Mouse (Mus musculus): Measurements from ENCODE around the gene Plp2. TPM values are rescaled to one million over a fixed set of nuclear protein-coding genes. Genes with fewer than 3 reads are reported as not detected.
"Not testable (repeated sequence)": the region's sequence is repeated elsewhere in the genome, so short reads cannot be mapped to it uniquely, and the experiment has no call there.

Plp2 gene
- polyA plus RNA-seq (2016; fragmentation: Nextera tagmentation; extraction: Ambion mirVana), result 147 and 155 TPM in 2 replicates

- peaks cover 21% of the 10 kb centered on the region for H3K36me3 ChIP-seq
- no peak for DNase-seq (ENCODE audit: low spot score)
- peak within 1 kb of the TSS; percentile 85 for H3K27ac ChIP-seq
- no peaks in the 10 kb centered on the region for H3K9me3 ChIP-seq
- H3K27me3 ChIP-seq (ENCODE audit: insufficient read depth, poor library complexity, severe bottlenecking), result no peaks in the 10 kb centered on the region
- H3K4me3 ChIP-seq, result peak within 1 kb of the TSS; percentile 68
- peaks cover 9% of the 10 kb centered on the region; the same call in 1 of the 2 replicates for H3K4me1 ChIP-seq
- 14% methylated on average over 36 of the region's 36 CpGs for WGBS
Measured at GRCm38 (mm10) chrX:7670921-7671623, at the start of gene Plp2. TSS of gene Plp2 (minus strand) at chrX:7671390.

- H3K4me1 ChIP-seq; H3K27ac ChIP-seq; H3K27me3 ChIP-seq (ENCODE audit: insufficient read depth, poor library complexity, severe bottlenecking); H3K9me3 ChIP-seq; H3K36me3 ChIP-seq; H3K4me3 ChIP-seq; DNase-seq (ENCODE audit: low spot score): not testable (repeated sequence)
- 29% methylated on average over 1 of the region's 1 CpGs for WGBS
Measured at GRCm38 (mm10) chrX:7716058-7716457, 44.9 kb upstream of the Plp2 start.

DNA sequence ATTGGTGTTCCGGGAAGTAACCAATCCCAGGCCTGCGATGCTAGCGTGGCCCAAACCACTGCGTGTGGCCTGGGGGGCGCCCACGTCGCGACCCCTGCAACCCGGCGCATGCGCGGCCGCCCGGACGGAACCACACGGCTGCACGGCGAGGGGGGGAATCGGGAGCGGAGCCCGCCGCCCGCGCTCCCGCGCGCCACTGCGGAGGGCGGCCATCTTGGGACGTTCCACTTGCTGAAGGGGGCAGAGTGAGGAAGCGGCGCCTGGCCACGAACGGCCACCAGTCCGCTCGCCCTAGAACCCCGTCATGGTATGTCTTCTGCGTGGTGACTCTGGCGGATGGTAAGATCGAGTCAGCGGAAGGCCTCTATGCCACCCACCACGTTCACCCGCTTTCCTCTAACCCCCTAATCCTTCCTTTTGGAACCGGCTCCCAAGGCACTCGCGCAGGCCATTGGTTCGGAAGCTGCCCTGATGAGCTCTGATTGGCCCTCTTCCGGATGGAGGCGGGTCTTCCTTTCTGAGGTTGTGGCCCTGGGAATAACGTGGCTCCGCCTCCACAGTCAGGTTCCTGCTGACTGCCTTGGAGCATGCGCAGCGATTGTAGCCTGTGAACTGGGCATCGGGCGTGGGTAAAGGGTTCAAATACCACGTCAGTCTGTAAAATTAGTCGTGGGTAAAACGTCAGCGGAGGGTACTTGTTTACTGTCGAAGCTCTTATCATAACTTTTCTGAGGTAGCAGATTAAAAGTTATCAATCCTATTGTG lies 43.1 kb upstream of the Plp2 start, which contains the start of gene Wdr45:
Gene Wdr45 (plus strand): TSS at position 199 of the 765 bp plus-strand sequence.
- DNase-seq (ENCODE audit: low spot score), result peak; percentile 97
- H3K4me1 ChIP-seq; H3K9me3 ChIP-seq; H3K36me3 ChIP-seq; H3K27me3 ChIP-seq (ENCODE audit: insufficient read depth, poor library complexity, severe bottlenecking): not testable (repeated sequence)
- 9% methylated on average over 33 of the region's 60 CpGs for WGBS
- H3K4me3 ChIP-seq, result peak within 1 kb of the TSS; percentile 50
- peak within 1 kb of the TSS; percentile 62 for H3K27ac ChIP-seq

DNA sequence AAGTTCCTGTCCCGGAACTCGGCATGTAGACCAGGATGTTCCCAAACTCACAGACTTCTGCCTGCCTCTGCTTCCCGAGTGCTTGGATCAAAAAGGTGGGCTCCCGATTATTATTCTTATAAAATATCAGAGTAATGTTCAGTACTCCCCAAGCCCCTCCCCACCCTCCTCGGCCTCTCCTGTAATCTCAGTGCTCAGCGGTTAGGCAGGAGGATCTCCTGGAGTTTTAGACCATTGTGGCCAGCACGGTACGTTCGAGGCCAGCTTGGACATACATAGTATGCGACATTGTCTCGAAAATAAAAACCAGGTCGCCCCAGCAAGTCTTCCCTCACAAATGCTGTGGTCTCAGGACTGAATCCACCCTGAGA lies 42.6 kb upstream of the Plp2 start:
- DNase-seq (ENCODE audit: low spot score); H3K36me3 ChIP-seq; H3K4me1 ChIP-seq; H3K27me3 ChIP-seq (ENCODE audit: insufficient read depth, poor library complexity, severe bottlenecking); H3K9me3 ChIP-seq: not testable (repeated sequence)
- 27% methylated on average over 6 of the region's 12 CpGs for WGBS
- peak overlapping the region; percentile 50 for H3K4me3 ChIP-seq
- 0 out of 2 replicates have a peak overlapping the region, but pooled peaks have one; percentile 36 for H3K27ac ChIP-seq

DNA sequence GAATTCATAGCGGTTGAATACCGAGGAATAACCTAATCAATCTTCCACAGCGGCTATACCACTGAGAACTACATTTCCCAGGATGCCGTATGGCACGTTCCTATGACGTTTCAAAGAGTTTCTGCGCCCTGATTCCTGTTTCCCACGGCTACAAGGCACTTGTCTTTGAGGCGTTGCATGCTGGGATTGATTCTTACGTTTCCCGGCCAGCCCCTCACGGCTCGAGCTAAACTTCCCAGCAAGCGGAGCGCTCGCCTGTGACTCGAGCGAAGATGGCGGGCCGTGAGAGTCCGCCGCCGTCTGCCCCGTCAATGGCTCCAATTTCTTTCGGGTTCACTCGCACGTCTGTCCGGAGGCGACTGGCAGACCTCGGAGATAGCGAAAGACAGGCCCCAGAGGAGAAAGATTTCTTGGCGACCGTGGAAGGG lies 25.8 kb upstream of the Plp2 start, which contains the start of gene Gpkow:
Gene Gpkow (plus strand): TSS at position 178 of the 428 bp plus-strand sequence.
- DNase-seq (ENCODE audit: low spot score), result peak; percentile 94
- Histone ChIP-seq H3K4me3 (peak within 1 kb of the TSS; percentile 67), H3K4me1 (no peaks in the 10 kb centered on the region; the same call in 1 of the 2 replicates), H3K9me3 (no peaks in the 10 kb centered on the region), H3K27ac (peak within 1 kb of the TSS; percentile 78), H3K27me3 (ENCODE audit: insufficient read depth, poor library complexity, severe bottlenecking) (no peaks in the 10 kb centered on the region), H3K36me3 (peaks cover 14% of the 10 kb centered on the region; the same call in 1 of the 2 replicates)
- 11% methylated on average over 33 of the region's 33 CpGs for WGBS

DNA sequence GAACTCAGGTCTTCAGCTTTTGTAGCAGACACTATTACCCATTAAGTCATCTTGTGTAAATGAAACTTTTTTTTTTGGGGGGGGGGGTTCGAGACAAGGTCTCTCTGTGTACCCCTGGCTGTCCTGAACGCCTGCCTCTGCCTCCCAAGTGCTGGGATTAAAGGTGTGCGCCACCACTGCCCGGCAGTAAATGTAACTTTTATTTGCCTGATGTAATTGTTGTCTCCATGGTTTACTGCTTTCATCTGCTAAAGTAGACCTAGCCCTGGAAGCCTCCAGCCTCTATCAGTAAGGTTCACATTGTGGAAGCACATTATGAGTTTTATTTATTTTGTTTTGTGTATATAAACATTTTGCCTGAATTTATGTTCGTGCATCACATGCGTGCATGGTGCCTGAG lies 25.3 kb upstream of the Plp2 start:
- Histone ChIP-seq H3K9me3 (no peaks in the 10 kb centered on the region), H3K4me1 (no peaks in the 10 kb centered on the region; the same call in 1 of the 2 replicates), H3K4me3 (peak overlapping the region; percentile 67), H3K27me3 (ENCODE audit: insufficient read depth, poor library complexity, severe bottlenecking) (no peaks in the 10 kb centered on the region), H3K27ac (no peak overlapping the region), H3K36me3 (peaks cover 14% of the 10 kb centered on the region; the same call in 1 of the 2 replicates)
- WGBS, result 45% methylated on average over 6 of the region's 6 CpGs
- DNase-seq (ENCODE audit: low spot score), result no peak

DNA sequence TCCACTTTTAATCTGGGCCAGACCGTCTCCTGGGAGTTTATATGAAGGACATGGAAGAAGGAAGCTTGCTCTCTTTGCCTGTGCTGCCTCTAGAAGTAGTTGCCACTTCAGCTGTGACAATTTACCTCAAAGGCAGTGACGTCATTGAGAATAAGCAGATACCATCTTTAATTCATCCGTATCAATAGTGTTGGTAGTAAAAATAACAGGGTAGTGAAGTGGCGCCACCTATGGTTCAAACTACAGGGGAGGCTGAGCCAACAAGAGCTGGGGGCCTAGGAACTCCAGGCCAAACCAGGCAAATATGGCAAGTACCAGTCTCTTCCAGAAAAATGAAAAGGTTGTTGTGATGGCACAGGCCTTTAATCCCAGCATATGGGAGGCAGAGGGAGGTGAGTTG lies 21.7 kb upstream of the Plp2 start:
- no peaks in the 10 kb centered on the region for H3K9me3 ChIP-seq
- 35% methylated on average over 4 of the region's 4 CpGs for WGBS

GRCm38 (mm10) chrX:7690486-7690885 lies 19.3 kb upstream of the Plp2 start:
- Histone ChIP-seq H3K4me3 (no peak overlapping the region), H3K4me1 (no peaks in the 10 kb centered on the region), H3K9me3 (no peaks in the 10 kb centered on the region), H3K27me3 (ENCODE audit: insufficient read depth, poor library complexity, severe bottlenecking) (no peaks in the 10 kb centered on the region), H3K27ac (no peak overlapping the region), H3K36me3 (no peaks in the 10 kb centered on the region)
- WGBS, result 53% methylated on average over 3 of the region's 3 CpGs
- DNase-seq (ENCODE audit: low spot score), result no peak

More for the DNA sequence above, 21.7 kb upstream of the Plp2 start:
- Histone ChIP-seq H3K27me3 (ENCODE audit: insufficient read depth, poor library complexity, severe bottlenecking) (no peaks in the 10 kb centered on the region), H3K4me1 (no peaks in the 10 kb centered on the region), H3K4me3 (no peak overlapping the region), H3K27ac (no peak overlapping the region), H3K36me3 (no peaks in the 10 kb centered on the region)
- no peak for DNase-seq (ENCODE audit: low spot score)

DNA sequence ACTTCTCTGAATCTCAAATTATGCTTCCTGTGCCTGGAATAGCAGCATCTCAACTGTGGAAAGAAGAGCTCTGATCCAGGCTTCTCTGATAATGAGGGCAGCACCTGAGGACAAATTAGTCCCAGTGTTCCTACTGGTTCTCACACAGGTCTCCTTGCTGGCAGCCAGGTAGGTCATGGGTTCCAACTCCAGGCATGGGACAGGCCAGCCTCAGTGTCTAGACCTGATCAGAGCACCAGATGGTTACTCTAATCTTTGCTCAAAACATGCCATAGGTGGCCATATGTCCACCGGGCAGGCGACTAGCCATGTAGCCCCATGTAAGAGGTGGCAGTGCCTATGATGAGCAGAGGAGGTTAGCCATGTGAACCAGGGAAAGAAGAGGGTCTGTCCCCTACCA lies 17.1 kb upstream of the Plp2 start:
- Histone ChIP-seq H3K27ac (no peak overlapping the region), H3K4me3 (no peak overlapping the region), H3K36me3 (no peaks in the 10 kb centered on the region), H3K27me3 (ENCODE audit: insufficient read depth, poor library complexity, severe bottlenecking) (no peaks in the 10 kb centered on the region), H3K4me1 (no peaks in the 10 kb centered on the region), H3K9me3 (no peaks in the 10 kb centered on the region)
- DNase-seq (ENCODE audit: low spot score), result no peak
- WGBS, result 91% methylated on average over 2 of the region's 2 CpGs

DNA sequence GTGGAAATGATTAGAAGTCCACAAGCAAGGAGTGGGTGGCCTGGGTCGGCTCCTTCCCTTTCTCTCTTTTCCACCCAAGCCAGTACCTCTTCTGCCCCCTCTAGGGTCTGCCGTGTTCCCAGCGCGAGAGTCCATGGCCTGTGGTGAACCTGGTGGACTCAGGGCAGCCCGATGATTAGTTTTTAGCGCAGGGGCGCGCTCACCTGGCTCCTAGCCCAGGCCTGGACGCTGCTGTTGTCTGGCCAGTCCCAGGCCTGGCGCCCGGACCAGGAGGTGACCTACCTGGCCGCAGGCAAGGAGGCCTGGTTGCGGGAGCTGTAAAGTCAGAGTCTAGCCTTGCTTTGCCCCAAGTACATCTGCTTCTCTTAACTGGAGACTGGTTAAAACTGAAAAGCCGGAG lies 9.7 kb upstream of the Plp2 start, which contains the start of gene Magix:
Gene Magix (minus strand): TSS at position 388 of the 400 bp plus-strand sequence.
- Histone ChIP-seq H3K27ac (no peak within 1 kb of the TSS), H3K27me3 (ENCODE audit: insufficient read depth, poor library complexity, severe bottlenecking) (no peaks in the 10 kb centered on the region), H3K4me1 (no peaks in the 10 kb centered on the region), H3K4me3 (peak within 1 kb of the TSS; percentile 47), H3K9me3 (no peaks in the 10 kb centered on the region), H3K36me3 (no peaks in the 10 kb centered on the region)
- WGBS, result 58% methylated on average over 14 of the region's 14 CpGs
- no peak for DNase-seq (ENCODE audit: low spot score)

GRCm38 (mm10) chrX:7680057-7680412 lies 8.8 kb upstream of the Plp2 start:
- Histone ChIP-seq H3K27me3 (ENCODE audit: insufficient read depth, poor library complexity, severe bottlenecking) (no peaks in the 10 kb centered on the region), H3K36me3 (no peaks in the 10 kb centered on the region), H3K4me3 (peak overlapping the region; percentile 47), H3K9me3 (no peaks in the 10 kb centered on the region), H3K27ac (no peak overlapping the region), H3K4me1 (no peaks in the 10 kb centered on the region)
- 20% methylated on average over 12 of the region's 12 CpGs for WGBS
- no peak for DNase-seq (ENCODE audit: low spot score)

DNA sequence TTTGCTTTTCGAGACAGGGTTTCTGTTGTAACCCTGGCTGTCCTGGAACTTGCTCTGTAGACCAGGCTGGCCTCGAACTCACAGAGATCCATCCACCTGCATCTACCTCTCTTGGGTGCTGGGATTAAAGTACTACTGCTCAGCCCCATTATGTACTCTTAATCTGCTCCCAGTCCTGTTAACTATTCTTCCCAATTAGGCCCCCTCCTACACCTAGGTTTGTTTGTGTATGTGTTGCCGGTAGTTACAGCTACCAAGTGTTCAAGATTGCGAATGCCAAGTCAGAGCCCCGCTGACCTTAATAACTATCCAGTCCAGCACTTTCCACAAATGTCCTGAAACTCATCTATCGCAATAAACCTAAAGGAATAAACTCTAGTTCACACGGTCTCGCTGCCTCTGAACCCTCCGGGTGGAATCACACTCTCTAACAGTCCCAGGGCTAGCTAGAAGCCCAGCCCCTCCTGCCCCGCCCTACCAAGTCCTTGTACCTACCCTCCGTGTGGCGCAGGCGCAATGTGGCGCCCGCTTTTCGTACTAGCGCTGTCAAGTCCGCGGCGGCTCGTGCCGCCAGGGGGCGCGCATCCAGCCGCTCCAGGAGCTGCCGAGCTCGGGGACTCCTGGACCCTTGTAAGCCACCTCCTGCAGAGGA lies 8.3 kb upstream of the Plp2 start:
- peak; percentile 93 for DNase-seq (ENCODE audit: low spot score)
- H3K27me3 ChIP-seq (ENCODE audit: insufficient read depth, poor library complexity, severe bottlenecking), result no peaks in the 10 kb centered on the region
- no peaks in the 10 kb centered on the region for H3K36me3 ChIP-seq
- WGBS, result 15% methylated on average over 27 of the region's 27 CpGs
- no peaks in the 10 kb centered on the region for H3K9me3 ChIP-seq
- no peak overlapping the region for H3K27ac ChIP-seq
- H3K4me1 ChIP-seq, result no peaks in the 10 kb centered on the region
- peak overlapping the region; percentile 47 for H3K4me3 ChIP-seq

- H3K27ac ChIP-seq, result no peak overlapping the region
- DNase-seq (ENCODE audit: low spot score), result no peak
- H3K27me3 ChIP-seq (ENCODE audit: insufficient read depth, poor library complexity, severe bottlenecking), result no peaks in the 10 kb centered on the region
- no peaks in the 10 kb centered on the region for H3K36me3 ChIP-seq
- H3K9me3 ChIP-seq, result no peaks in the 10 kb centered on the region
- WGBS, result 59% methylated on average over 3 of the region's 3 CpGs
- 0 out of 2 replicates have a peak, but pooled peaks cover 3% of the 10 kb centered on the region for H3K4me1 ChIP-seq
- H3K4me3 ChIP-seq, result no peak overlapping the region
Measured at GRCm38 (mm10) chrX:7678986-7679385, 7.8 kb upstream of the Plp2 start.

Data from heart, embryonic 10.5 days (tissue).